Mouse (Mus musculus) left cerebral cortex, adult 9 months (tissue): ENCODE measurements at regions not wholly inside any gene's neighbourhood (a gene's known extent, or its start where the extent isn't known, plus 50 kb on each side); places are given as distances from the start of the nearest gene placed in this dataset.

ENCODE experiments used
- DNase-seq, 2 experiments: peaks; one replicate each; pipeline ENCODE4 v3.0.0; 2022; ENCODE audit warnings: low spot score in 2 of 2

GRCm38 (mm10) chr8:127811338-127811737 lies 547.1 kb upstream of the Nrp1 start:
- DNase-seq, result no peak

- no peak for DNase-seq
Observed at GRCm38 (mm10) chr8:127814785-127815523, 543.5 kb upstream of the Nrp1 start.

DNA sequence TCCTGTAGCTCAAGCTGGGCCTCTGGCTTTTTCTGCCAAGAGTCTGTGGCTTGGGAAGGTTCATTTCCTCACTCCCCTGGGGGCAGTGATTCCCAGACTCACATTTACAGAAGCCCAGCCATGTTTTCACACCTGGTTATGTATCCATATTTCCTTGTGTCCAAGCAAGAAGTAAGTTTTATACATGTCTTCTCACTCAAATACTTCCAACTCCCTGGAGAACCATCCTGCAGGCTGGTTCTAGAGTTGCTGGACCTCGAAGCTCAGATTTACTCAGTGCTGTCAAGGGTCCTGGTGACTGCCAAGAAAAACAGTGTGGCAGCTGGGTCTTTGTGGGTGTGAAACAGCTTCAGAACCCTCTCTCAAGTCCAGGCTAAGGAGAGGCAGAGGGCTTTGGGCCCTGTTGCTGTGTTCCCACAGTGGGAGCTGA lies 537.6 kb upstream of the Nrp1 start:
- no peak for DNase-seq

DNA sequence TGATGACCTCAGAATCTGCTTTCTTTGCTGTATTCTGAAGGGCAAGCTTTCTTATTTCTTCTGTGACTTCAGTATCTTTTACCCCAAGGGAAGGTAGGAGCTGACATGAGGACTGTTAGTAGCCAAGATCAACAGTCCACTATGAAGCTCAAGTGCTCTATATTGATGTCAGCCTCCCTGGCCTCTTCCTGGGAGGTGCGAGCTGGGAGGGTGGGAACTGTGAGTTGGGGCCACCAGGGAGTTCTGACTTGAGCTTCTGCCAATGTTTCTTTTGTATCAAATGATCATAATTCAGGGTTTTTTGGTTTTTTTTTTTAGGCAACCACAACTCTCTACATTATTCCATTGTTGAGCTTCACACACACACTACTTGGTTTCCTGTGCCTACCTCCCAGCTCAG lies 536.8 kb upstream of the Nrp1 start:
- DNase-seq, result no peak

DNA sequence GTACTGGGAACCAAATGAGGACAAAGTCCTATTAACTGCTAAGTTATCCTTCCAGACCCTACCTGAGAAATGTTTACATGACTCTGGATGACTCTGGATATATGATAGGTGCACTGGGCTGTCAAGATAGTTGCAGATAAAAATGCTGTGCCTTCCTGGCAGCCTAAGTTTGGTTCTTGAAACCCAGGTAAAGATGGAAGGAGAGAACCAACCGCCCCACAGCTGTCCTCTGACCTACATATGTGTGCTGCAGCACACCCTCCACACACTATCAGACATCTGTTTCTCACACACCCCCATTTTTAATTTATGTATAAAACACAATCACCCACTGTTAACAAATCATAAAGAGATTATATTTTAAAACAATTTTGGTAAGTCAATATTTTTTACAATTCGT lies 533.4 kb upstream of the Nrp1 start:
- DNase-seq, result no peak

DNA sequence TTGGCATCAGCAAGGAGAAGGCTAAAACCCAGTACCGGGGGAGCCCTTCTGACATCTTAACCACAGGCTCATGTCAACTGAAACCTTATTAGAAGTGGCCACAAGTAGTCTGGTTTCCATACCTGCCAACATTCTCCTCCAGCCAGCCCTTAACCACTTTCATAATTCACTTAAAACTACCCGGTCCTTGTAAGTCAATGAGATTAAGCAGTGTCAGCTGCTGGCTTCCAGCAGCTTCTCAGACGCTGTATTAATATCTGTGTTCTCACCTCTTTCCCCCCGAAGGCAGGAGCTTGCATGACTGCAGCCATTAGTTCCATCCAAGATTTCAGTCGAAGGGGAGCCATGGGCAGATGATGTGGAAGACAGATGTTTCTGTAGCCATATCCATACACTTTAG lies 530.6 kb upstream of the Nrp1 start:
- DNase-seq, result no peak

DNA sequence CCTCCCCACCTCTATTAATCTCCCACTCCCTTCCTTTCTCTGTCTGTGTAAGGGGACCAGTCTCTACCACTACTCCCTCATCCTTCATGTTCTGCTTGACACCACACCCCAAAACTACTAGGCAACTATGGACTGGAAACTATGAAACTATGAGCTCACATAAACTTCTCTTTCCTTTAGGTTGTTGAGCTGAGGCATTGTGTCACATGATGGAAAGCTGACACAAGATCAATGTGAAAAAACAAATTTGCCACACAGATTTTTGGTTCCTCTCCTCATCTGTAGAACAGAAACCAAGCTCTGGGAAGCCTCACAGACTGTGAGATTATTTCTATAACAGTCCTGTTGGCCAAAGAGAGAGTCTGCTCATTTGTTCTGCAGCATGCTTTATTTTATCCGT lies 528.7 kb upstream of the Nrp1 start:
- DNase-seq, result no peak

DNA sequence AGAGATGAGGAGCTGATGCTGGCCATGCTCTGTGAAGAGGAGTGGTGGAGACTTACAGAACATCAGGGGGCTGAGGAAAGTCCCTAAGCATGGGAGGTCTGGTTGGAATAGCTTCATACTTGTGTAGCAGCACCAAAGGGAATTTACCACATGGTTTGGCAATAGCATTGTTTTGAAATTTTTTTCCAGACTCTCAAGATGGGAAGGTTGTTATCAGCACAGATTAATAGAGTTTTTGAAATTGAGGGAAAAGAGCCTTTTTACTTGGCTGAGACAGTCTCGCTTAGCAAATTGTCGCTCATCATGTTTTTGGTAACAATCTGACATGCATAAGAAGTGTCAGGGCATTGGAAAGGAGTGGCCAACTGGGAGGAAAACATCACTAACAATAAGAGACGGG lies 524.4 kb upstream of the Nrp1 start:
- no peak for DNase-seq

GRCm38 (mm10) chr8:127836410-127837206 lies 521.8 kb upstream of the Nrp1 start:
- no peak for DNase-seq

DNA sequence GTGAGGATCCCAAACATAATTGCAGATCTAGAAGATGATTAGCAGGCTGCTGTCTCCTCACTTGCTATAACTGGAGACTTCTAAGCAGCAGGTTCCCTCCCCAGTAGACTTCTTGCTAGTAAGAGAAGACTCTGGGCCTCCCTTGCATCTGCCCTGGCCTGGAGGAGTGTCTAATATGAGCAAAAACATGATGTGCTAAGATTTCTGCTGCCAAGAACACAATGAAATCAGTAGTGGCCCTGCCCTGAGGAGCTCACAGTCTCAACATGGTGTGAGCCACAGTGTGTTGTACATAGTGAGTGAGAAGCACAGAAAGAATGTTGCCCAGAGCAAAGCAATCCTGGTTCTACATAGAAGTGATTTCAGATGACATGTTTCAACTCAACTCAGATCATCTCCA lies 520.1 kb upstream of the Nrp1 start:
- no peak for DNase-seq

- DNase-seq, result no peak
Observed at GRCm38 (mm10) chr8:127847332-127848018, 510.9 kb upstream of the Nrp1 start.

GRCm38 (mm10) chr8:127849926-127850325 lies 508.5 kb upstream of the Nrp1 start:
- DNase-seq, result no peak

DNA sequence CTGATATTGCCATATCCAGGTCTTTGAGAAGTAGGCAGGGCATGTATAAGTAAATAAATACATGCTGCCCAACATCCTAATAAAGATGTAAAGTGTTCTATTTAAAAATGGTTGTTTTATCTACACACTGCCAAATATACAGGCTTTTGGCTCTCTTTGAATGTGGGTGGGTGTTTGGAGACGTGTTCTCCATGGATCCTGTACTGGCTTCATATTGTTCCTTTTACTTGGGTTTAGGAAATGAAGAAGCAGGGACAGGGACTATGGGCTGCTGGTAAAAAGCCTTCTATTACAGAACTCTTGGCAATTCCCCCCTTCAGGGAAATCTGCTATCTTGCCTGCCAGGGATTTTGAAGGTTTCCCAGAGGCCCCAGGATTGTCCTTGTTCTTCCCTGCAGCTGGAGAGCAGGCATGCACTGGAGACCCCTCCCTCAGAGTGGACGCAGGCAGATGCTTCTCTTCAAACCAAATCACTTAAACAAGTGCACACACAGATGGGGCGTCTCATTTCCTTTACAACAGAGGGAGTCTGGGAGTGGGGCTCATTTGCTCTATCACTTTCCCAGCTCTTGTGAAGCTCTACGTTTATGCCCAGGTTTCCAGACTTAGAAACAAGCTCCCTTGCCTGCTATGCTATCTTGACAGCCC lies 502.6 kb upstream of the Nrp1 start:
- peak in 1 of 2 experiments; percentile 3 for DNase-seq

GRCm38 (mm10) chr8:127856351-127857135 lies 501.9 kb upstream of the Nrp1 start:
- DNase-seq, result no peak

DNA sequence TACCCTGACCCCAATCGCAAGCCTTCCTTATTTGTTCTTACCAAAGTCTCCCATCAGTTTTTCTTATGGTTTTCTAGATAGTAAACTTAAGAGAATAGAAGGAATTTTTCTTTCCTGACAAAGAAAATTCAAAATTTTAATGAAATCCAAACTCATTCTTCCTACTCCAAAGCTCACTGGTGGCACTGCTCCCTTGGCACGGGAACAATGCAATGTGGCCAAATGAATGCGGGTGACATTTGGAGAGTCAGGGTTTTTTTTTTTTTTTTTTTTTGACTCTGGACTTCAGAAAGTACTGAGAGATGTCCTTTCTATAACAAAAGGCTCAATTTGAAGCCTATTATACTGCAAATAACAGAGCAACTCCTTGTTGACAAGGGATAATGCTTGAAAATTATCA lies 499.4 kb upstream of the Nrp1 start:
- DNase-seq, result no peak

- no peak for DNase-seq
Observed at GRCm38 (mm10) chr8:127860376-127860775, 498.0 kb upstream of the Nrp1 start.

DNA sequence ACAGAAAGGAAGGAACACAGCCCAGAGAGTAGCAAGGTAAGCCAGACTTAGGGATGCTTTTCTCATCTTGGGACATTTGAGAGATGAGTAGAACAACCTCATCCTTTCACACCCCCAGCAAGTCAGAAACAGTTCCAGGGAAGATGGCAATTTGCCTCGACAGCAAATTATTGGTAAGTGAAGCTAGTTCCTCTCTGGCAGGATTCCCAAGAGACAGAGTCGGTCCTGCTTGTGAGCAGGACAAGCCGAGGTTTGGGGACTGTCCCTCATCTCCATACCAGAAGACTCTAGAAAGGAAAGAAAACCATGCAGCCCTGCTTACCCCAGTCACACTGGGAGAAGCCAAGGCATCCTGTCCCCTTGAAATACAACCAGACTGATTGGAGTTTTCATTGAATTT lies 497.5 kb upstream of the Nrp1 start:
- no peak for DNase-seq

- DNase-seq, result no peak
Observed at GRCm38 (mm10) chr8:127884641-127885040, 473.8 kb upstream of the Nrp1 start.

- no peak for DNase-seq
Observed at GRCm38 (mm10) chr8:127885211-127885610, 473.2 kb upstream of the Nrp1 start.

GRCm38 (mm10) chr8:127885831-127886230 lies 472.6 kb upstream of the Nrp1 start:
- DNase-seq, result no peak

GRCm38 (mm10) chr8:127890729-127891128 lies 467.7 kb upstream of the Nrp1 start:
- no peak for DNase-seq
